Mouse (Mus musculus) embryonic fibroblast, embryonic 13.5 days (primary cell): ENCODE measurements at regions not wholly inside any gene's neighbourhood (a gene's known extent, or its start where the extent isn't known, plus 50 kb on each side); places are given as distances from the start of the nearest gene placed in this dataset.

Source experiments
- CTCF ChIP-seq: IDR thresholded peaks from 2 replicates; pipeline ENCODE4 v1.5.1; 2011; ENCODE audit warnings: mild to moderate bottlenecking, control low read depth, low read length, moderate library complexity, borderline replicate concordance; ENCODE audit not compliant: insufficient read depth
- POLR2A ChIP-seq: IDR thresholded peaks from 2 replicates; pipeline ENCODE4 v1.6.1; 2011; ENCODE audit warnings: low read depth, mild to moderate bottlenecking, control low read depth, low read length, moderate library complexity

GRCm38 (mm10) chr2:128377680-128378079 is 213.3 kb upstream of the Spdye4c start:
- no peak for TF ChIP-seq POLR2A
- no peak for TF ChIP-seq CTCF
